Mouse (Mus musculus) heart, postnatal 0 days (tissue): Measurements from ENCODE around the gene Hspb7.

ENCODE experiments used
- CTCF ChIP-seq: IDR thresholded peaks from 2 replicates; pipeline ENCODE4 v1.5.1; 2016; ENCODE audit warnings: antibody characterized with exemption, control low read depth, low read depth
- EP300 ChIP-seq: IDR thresholded peaks from 2 replicates; pipeline ENCODE4 v1.6.1; 2016; ENCODE audit warnings: antibody characterized with exemption, low read depth

DNA sequence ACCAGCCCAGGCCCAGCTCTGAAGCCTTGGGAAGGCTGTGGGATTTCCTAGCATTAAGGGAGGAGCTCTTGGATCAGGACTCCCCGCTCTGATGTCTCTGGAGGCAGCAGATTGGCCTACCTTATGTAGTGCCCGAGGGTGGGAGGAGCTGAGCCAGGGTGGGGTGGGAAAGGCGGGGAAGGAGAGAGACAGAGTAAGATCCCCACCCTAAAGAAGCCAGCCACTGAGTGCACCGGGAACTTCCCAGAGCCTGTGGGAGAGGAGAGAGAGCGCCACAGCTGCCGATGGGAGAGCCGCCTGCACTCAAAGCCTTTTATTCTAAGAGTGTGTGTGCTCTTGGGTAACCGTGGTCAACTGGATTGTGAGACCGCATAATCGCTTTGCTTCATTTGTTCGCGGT, 40.5 kb downstream of the Hspb7 start:
- no peak for TF ChIP-seq CTCF
- no peak for TF ChIP-seq EP300
